Mouse (Mus musculus) thymus, adult 2 months (tissue): ENCODE measurements around the gene Pip4k2a.

Experiments used
- CTCF ChIP-seq: fragments of 200-500 bp; IDR thresholded peaks from 2 replicates; pipeline ENCODE4 v1.5.1; 2012; ENCODE audit warnings: mild to moderate bottlenecking, control low read depth, low read length, moderate library complexity, borderline replicate concordance; ENCODE audit not compliant: control insufficient read depth, poor library complexity, insufficient read depth; ENCODE audit errors: extremely low read depth
- POLR2A ChIP-seq: fragments of 200-500 bp; IDR thresholded peaks from 2 replicates; pipeline ENCODE4 v1.6.1; 2012; ENCODE audit warnings: mild to moderate bottlenecking, low read length, control low read depth, moderate library complexity; ENCODE audit not compliant: control insufficient read depth, poor library complexity, insufficient read depth; ENCODE audit errors: extremely low read depth

- TF ChIP-seq POLR2A (no peak), CTCF (no peak)
Observed at GRCm38 (mm10) chr2:18900635-18901034, 97.3 kb downstream of the Pip4k2a start.
